Mouse (Mus musculus) heart, adult 18-20 months (tissue): ENCODE results near the gene Ppm1b. TPM values are rescaled to one million over a fixed set of nuclear protein-coding genes. Genes with fewer than 3 reads are reported as not detected.

Experiments
- DNase-seq, 2 experiments: peaks; one replicate each; pipeline ENCODE4 v3.0.0; 2021 to 2022; ENCODE audit warnings: mixed read lengths in 1 of 2
- total RNA-seq, 2 experiments: library from RNA; stranded (reverse); gene quantifications; 2 replicates each; pipeline ENCODE4 v1.2.3; 2021

The Ppm1b gene
- total RNA-seq, 2 experiments from 2014 or later: 123 to 129 TPM

DNA sequence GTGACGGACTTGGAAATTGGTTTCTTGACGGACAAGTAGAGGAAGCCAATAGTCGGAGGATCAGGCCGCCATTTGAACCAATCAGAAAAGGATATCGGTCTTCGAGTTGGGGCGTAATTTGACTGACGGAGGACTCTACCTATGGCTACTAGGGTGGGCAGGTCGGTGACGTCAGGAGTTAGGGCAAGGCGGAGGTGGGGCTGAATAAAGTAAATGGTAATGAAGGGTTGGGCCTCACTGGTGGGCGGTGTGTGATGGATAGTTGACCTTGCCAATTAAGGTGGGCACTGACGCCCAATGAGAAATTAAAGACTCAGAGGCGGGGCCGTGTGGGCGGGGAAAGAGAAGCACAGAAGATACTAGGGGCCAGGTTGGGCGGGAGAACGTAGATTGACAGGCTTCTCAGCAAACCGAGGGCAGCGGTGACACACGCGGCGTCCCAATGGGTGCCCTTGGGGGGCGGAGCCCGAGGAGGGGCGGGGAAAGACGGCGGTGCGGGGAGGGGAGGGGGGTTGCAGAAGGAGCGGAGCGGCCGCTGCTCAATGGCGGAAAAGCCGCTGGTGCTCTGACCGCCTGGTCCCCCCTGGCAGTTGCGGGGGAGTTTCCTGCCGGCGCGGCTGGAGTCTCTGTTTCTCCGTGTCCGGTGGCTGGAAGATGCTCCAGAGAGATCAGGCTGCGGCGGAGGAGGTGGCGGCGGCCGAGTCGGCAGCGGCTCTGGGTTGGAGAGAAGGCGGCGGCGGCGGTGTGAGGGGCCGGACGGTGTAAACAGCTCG lies 1.1 kb downstream of the Ppm1b start:
- DNase-seq: peak; percentile 100

DNA sequence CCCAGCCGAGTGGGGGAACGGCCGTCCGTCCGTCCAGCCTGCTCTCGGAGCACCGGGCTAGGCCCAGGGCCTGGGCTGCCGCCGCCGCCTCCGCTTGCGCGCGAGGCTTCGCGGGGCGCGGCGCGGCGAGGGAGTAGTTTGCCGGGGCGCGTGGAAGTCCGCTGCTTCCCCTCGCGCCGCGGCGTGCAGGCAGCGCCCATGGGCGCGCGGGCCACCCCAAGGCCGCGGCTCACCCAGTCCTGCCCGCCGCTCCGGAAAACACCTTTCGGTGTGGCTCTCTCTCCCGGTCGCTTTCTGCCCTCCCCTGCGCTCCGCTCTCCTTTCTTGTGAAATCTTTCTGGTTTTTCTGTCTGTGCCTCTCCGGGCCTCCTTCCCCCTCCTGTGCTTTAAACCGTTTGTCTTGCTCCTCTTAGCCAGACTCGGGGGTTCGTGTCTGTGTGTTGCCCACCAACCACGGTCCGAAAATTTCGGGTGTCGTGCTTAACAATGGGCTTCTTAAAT lies 1.9 kb downstream of the Ppm1b start:
- peak in 1 of 2 experiments; percentile 48 for DNase-seq

DNA sequence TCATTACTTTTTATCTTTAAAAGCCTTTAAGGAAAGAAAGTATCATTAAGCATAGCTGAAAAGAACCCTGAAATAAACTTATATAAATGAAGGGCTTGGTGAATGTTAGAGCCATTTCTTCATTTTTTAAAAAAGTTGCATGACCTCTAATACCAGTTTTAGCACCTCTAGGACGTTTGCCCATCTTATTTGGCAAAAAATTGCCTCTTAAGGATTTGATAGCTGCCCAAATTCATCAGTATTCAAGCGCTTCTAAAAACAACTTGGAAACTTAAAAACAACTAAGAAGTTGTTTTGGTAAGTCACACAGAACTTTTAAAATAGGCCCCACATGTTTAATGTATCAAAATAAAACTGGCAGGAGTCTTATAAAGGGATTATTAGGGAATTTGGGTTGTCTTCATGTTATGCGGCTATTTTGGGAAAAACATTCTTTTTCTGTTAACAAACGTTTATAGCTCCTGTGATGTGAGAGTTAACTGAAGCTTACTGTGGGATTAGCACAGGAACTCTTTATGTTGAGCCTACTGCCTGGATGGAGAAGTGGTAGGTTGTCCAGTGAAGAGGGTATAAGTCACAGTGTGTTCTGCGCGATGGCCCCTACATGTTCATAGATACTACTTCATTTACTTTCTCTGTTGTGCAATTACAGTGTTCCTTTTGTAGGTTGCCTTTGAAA lies 2.6 kb downstream of the Ppm1b start:
- DNase-seq: no peak

DNA sequence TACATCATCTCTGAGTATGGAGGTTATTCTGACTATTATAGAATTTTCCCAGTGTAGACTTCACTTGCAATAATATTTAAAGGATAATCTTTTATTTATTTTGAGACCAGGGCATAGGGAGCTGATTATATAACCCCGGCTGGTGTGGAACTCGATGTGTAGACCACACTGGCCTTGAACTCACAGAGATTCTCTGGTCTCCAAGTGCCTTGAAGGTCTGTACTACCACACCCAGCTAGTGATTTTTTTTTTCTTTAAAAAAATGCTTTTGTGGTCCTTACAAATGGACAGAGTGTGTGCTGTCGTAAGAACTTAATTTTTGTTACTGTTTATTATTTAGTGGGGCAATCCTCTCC lies 3.1 kb downstream of the Ppm1b start:
- no peak for DNase-seq

DNA sequence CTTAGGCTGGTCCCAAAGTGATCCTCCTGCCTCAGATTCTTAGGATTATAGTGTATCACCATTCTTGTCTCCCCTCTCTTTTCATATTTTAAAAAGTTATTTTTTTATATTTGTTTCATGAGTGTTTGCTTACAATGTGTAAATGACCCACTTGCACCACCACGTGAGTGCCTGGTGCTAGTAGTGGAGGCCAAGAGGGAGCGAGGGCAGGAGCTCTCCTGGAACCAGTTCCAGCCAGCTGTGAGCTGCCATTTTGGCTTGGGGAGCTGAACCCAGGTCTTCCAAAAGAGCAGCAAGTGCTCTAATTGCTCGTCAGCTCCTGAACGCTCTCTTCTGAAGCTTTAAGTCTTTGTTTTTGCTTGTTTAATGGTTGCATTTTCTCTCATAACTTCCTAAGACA lies 3.6 kb downstream of the Ppm1b start:
- peak in 1 of 2 experiments; percentile 19 for DNase-seq

DNA sequence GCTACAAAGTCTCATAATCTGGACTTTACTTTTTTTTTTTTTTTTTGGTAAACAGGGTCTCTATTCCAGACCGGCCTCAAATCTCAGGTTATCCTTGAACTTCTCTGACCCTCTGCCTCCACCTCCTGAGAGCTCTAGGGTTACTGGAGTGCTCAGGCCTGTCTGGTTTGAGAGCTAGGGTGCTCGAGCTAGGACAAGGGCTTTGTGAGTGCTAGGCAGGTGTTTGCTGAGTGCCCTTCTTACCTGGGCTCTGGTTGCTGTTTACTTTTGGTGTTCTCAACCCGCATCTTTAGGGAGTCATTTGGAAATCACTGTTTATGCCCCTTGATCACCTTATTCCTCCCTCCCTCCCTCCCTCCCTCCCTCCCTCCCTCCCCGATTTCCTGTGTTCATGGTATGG lies 5.5 kb downstream of the Ppm1b start:
- DNase-seq: no peak

DNA sequence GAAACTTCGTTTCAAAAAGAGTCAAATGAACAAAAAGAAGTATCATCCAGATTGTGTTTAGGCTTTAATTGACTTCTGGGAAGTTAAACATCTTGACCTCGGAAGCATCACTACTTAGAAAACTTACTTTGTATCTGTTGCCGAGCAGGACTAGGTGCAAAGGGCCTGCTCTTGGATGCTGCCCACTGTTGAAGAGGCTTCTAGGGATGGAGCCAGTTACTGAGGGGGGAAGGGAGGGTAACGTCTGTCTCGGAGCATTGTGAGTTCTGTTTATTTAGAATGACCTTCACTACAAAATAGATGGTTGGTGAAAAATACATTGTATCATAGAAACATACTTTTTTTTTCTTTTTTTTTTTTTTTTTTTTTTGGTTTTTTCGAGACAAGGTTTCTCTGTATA lies 7.1 kb downstream of the Ppm1b start:
- DNase-seq: peak; percentile 33 to 52

DNA sequence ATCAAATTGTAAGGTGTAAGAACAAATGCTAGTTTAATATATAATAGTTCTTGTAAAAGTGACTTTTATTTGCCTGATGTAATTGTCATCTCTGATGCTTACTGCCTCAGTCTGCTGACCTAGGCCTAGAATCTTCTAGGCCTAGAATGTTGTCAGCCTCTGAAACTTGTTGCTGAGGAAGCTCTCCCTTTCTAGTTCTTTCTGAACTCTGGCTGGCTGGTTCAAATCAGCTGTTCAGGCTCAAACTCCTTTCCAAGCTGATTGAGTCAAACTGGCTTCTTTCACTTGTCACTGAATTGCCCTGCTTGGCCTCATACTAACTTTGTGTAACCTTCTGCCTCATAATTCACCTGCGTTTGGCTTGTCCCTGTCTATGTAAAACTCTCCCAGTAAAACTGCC lies 9.7 kb downstream of the Ppm1b start:
- no peak for DNase-seq

DNA sequence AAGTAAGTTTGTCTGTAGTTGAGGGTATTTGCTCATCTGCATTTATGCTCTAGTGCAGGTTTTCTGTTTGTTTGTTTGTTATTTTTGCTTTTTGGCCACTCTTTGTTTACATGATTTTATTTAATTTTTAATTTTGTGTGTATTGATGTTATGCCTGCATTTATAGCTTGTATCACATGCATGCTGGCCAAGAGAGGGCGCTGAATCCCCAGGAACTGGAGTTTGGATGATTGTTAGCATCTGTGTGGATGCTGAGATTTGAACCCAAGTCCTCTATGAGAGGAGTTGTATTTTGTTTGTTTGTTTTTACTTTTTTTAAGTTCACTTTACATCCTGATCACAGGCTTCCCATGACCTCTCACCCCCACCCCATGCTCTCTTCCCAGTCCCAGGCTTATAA lies 10.5 kb downstream of the Ppm1b start:
- no peak for DNase-seq

DNA sequence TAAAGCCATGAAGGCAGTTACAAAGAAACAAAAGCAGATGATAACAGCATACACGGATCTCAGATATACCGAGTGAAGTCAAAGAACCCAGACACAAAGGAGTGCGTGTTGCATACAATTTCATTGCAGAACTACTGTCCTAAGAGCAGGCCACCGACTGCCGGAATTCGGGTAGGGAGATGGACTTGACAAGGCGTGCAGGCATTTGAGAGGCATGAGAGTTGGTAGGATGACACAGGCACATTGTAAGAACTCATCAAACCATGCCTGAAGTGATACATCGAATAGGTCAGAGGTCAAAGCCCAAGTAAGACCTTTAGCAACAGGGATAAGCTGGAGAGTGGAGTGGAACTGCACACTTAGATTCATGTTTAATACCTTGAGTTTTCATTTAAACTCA lies 13.4 kb downstream of the Ppm1b start:
- no peak for DNase-seq

DNA sequence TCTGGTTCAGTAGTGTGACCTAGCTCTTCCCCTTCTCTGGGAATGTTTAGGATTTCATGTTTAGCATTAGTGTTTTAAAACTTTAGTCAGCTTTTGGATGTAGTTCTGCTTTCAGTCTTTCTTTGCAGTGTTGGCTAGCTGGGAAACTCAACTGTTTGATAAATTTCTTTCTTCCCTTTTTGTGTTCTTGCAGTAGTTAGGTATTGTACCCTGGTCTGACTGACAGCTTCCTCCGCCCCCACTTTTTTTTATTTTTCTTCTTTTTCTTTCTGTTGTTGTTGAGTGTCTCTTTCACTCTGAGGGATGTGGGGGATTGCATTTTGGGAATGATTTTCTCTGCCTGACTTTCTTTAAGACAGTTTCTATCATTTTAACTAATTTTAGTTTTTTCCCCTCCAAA lies 25.2 kb downstream of the Ppm1b start:
- no peak for DNase-seq

DNA sequence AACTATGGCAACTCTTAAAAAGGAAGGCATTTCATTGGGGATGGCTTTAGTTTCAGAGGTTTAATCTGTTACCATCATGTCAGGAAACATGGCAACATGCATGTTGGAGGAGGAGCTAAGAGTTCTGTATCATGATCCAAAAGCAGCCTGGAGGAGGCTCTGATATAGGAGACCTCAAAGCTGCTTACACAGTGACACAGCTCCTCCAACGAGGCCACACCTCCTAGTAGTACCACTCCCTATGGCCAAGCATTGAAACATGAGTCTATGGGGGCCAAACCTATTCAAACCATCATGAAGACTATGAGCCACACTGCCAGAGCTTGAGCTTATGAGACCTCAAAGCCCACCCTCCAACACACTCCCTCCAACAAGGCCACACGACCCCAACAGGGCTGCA lies 26.2 kb downstream of the Ppm1b start:
- DNase-seq: no peak

DNA sequence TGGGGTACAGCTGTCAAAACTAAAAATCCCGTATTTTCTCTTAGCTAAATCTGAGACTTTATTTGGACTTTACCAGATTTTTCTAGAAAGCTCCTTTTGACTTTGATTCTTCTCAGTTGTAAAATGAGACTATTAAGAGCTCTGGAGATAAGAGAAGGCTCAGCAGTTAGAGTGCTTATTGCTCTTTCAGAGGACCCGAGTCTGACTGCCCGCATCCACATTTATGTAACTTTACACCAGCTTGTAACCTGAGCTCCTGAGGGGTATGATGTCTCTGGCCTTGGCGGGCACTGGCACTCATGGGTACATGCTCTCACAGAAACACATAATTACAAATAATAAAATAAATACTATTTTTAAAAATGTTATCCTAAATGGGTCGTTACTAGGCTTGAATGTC lies 29.8 kb downstream of the Ppm1b start:
- no peak for DNase-seq

DNA sequence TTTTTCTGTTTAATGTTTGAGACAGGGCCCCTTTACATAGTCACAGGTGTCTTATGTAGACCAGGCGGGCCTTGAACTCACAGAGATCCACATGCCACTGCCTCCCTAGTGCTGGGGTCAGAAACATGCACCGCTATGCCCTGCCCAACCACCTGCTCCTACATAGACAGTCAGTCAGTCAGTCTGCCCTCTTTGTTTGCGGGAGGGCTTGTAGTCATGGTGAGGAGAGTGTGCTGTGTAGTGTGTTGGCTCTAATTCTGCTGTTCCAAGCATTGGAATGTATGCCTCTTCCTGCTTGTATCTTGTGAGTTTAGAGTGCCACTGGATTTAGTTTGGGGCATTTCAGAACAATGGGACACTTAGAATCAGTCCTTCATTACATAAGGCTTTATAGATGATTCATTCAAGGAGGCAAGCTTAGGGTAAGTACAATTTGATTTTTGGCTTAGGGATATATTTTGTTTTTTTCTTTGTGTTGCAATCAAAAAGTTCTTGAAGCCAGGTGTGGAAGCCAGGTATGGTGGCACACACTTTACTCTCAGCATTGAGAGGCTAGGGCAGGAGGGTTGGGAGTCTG lies 31.4 kb downstream of the Ppm1b start:
- DNase-seq: no peak

DNA sequence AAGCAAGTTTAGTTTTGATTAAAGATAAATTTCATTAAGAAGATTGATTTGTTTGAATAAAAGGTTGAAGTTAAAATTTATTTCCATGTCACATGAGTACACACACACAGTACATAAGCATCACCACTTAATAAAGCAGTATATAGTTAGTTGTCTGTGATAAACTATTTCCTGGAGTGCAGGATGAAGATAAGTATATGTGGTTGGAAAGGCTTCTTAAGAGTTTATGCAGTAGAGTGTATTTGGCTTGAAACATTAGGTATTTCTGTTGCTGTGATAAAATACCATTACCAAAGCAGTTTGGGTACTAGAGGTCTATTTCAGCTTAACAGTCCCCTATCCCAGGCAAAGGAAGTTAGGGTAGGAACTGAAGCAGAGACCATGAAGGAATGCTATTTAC lies 32.0 kb downstream of the Ppm1b start:
- no peak for DNase-seq

DNA sequence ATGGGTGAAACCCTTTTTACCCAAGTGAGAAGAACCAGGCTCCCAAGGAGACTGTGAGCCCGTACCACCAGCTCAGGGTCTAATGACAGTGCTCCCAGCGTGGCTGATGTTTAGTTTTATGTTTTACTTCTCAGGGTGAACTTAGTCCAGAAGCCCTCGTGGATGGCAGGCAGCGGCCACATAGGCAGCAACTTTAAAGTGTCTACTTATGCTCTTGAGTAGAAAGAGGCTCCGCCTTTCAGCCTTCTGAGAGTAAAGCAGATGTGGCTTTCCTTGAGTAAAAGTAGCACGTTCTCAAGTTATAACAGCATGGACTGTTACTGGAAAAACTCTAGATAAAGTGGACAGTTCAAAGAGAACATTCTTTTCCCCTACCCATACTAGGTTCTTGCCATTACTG lies 39.3 kb downstream of the Ppm1b start:
- DNase-seq: no peak

DNA sequence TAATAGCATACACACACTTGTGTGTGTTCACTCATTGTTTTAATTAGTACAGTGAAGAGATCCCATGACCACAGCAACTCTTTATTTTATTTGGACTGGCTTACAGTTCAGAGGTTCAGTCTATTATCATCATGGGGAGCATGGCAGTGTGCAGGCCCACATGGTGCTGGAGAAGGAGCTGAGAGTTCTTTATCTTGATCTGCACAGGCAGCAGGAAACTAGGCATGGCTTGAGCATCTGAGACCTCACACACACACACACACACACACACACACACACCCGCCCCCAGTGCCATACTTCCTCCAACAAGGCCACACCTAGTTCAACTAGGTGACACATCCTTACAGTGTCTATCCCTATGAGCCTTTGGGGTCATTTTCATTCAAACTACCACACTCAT lies 41.1 kb downstream of the Ppm1b start:
- no peak for DNase-seq

DNA sequence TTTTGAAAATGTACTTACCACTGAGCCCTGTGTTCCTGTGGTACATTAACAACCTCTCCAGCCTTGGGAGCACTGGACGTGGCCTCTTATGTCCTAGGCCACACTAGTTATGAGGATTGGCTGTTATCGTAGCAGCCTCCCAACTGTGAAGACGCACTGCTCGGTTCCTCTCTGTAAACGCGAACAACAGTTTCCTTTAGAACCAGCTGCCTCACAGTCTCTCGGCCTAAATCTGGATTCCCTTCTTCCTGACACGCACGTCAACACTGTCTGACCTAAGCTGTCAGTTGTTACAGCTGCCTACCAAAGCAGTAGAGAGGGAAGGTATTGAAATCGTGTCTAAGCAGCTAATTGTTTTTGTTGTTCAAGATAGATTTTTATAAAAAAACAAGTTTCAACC lies 43.1 kb downstream of the Ppm1b start:
- DNase-seq: peak; percentile 12 to 33

DNA sequence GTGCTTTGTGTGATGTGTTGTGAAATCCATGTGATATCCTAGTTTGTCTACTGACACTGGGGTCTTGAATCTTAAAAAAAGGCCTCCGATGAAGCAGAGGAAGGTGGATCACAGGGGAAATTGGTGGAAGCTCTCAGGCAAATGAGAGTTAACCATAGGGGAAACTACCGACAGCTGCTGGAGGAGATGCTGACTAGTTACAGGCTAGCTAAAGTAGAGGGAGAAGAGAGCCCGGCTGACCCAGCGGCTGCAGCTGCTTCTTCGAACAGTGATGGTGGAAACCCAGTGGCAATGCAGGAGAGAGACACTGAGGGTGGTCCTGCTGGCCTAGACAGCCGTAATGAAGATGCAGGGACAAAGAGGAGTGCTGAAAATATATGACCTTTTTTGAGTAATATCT lies 56.9 kb downstream of the Ppm1b start:
- DNase-seq: no peak

DNA sequence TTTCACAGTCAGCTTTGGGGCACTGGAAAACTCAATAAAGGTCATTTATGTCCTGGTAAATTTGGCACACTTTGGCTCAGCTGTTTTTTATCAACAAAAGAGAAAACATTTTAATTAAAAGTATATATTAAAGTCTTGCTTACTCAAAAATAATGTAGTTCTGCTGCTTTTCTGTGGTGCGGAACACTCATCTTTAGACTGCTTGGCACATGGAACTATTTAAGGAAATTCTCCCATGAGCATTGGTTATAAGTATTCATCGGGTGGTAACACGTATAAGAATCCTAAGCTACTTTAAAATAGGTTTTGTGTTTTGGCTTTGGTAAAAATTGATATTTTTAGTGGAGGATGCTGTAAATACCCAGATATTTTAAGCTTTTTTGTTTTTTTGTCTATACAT lies 58.1 kb downstream of the Ppm1b start:
- no peak for DNase-seq

DNA sequence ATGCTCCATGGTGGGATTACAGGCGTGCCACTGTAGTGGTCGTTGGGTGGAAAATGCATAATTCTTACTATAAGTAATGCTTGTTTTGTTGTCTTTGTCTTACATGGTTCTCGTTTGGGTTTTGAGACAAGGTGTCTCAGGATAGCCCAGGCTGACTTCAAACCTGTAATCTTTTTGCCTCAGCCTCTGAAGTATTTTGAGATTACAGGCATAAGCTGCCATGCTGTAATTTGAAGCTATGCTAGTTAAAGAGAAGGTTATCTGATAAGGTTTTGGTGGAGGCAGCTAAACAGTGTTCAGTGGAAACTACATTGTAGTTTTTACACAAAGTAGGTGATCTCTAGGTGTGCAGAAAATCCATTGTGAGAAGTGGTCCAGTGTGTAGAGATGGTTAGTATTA lies 61.8 kb downstream of the Ppm1b start:
- no peak for DNase-seq

DNA sequence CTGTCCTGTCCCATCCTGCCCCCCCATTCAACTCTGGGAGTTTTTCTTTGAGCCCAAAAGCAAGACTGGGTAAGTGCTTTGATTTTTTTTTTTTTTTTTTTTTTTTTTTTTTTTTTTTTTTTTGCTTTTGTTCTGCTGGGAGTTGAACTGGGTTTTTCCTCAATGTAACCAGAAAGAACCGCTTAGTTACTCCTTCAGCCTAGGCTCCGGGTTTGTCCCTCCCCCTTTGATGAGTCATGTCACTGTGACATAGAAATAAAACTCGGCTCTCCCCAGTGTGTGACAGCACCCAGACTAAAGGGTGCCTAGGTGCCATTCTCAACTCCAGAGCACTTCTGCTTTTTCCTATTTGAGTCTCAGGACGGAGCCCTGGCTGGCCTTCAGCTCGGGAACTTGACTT lies 62.3 kb downstream of the Ppm1b start:
- peak in 1 of 2 experiments; percentile 5 for DNase-seq

DNA sequence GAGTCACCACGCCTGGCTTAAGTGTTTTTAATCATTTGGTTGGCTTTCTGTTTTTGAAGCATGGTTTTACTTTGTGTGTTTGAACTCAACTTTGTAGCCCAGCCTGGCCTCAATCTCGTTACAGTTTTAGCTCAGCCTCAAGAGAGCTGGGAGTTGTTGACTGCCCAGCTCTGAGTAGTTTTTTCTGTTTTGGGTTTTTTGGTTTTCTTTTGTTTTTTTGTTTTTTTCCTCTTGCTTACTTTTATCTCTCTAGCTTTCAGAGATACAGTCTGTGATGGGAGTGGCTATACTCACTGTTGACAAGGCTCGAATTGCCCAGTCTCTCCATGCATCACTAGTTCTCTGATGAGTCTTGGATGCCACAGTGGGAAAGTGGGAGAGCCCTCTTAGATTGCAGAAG lies 63.8 kb downstream of the Ppm1b start:
- DNase-seq: no peak
